Mouse (Mus musculus): ENCODE data around the gene Map7d1. TPM values are rescaled to one million over a fixed set of nuclear protein-coding genes. Genes with fewer than 3 reads are reported as not detected.

The Map7d1 gene
- polyA plus RNA-seq, 1 experiment from 2014 or later: 15.2 TPM

GRCm38 (mm10) chr4:126261675-126262074, 5.5 kb upstream of the Map7d1 start:
- no peak for TF ChIP-seq CTCF (IDR thresholded peaks at IDR 0.05; ENCODE audit: low read depth)
- H3K9ac ChIP-seq (ENCODE audit: low read length): no peak overlapping the region
- ATAC-seq (ENCODE audit: low FRiP score, low TSS enrichment) (no peak), DNase-seq (ENCODE audit: low spot score) (no peak)
- H3K4me3 ChIP-seq (ENCODE audit: low read depth, low read length): no peak overlapping the region
- H3K9me3 ChIP-seq (ENCODE audit: control insufficient read depth, low read length): no peaks in the 10 kb centered on the region
- peaks cover 16% of the 10 kb centered on the region; the same call in 1 of the 2 replicates for H3K4me1 ChIP-seq (replicated peaks; ENCODE audit: control insufficient read depth, insufficient read depth)
- H3K27ac ChIP-seq (replicated peaks): peak overlapping the region; percentile 89; the same call in 1 of the 2 replicates
- no peak overlapping the region for H3K4me2 ChIP-seq (replicated peaks; ENCODE audit: low read depth)
- no peaks in the 10 kb centered on the region for H3K36me3 ChIP-seq (ENCODE audit: control insufficient read depth, insufficient read depth, low read length)
- no peaks in the 10 kb centered on the region for H3K27me3 ChIP-seq (ENCODE audit: control insufficient read depth, insufficient read depth, low read length)
- 42% methylated on average over 7 of the region's 7 CpGs for WGBS

DNA sequence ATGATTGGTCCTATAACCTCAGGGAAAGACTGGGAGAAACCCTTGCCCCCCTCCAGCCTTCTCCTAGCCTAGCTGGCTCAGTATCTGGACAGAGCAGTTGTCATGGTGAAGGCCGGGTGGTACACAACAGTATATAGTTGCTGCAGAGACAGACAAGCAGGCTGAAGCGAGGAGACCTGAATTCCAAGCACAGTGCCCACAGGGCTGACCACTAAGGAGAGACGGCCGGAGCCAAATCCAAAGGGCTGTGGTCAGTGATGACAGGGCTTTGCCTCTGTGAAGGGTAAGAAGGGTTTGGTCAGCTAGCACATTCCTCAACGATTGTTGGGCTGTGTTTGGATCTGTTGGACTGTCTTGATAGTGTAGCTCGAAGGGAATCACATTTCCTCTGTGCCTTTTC, 5.1 kb upstream of the Map7d1 start:
- Histone ChIP-seq H3K27ac (replicated peaks) (peak overlapping the region; percentile 89), H3K9me3 (ENCODE audit: control insufficient read depth, low read length) (no peaks in the 10 kb centered on the region), H3K9ac (ENCODE audit: low read length) (no peak overlapping the region), H3K4me3 (ENCODE audit: low read depth, low read length) (no peak overlapping the region), H3K27me3 (ENCODE audit: control insufficient read depth, insufficient read depth, low read length) (no peaks in the 10 kb centered on the region), H3K36me3 (ENCODE audit: control insufficient read depth, insufficient read depth, low read length) (no peaks in the 10 kb centered on the region), H3K4me1 (replicated peaks; ENCODE audit: control insufficient read depth, insufficient read depth) (peaks cover 16% of the 10 kb centered on the region; the same call in 1 of the 2 replicates), H3K4me2 (replicated peaks; ENCODE audit: low read depth) (no peak overlapping the region; the same call in 1 of the 2 replicates)
- WGBS: 59% methylated on average over 6 of the region's 6 CpGs
- no peak for ATAC-seq (ENCODE audit: low FRiP score, low TSS enrichment)
- DNase-seq (ENCODE audit: low spot score): no peak
- TF ChIP-seq EP300 (optimal IDR thresholded peaks at IDR 0.05) (no peak), CTCF (IDR thresholded peaks at IDR 0.05; ENCODE audit: low read depth) (no peak)

DNA sequence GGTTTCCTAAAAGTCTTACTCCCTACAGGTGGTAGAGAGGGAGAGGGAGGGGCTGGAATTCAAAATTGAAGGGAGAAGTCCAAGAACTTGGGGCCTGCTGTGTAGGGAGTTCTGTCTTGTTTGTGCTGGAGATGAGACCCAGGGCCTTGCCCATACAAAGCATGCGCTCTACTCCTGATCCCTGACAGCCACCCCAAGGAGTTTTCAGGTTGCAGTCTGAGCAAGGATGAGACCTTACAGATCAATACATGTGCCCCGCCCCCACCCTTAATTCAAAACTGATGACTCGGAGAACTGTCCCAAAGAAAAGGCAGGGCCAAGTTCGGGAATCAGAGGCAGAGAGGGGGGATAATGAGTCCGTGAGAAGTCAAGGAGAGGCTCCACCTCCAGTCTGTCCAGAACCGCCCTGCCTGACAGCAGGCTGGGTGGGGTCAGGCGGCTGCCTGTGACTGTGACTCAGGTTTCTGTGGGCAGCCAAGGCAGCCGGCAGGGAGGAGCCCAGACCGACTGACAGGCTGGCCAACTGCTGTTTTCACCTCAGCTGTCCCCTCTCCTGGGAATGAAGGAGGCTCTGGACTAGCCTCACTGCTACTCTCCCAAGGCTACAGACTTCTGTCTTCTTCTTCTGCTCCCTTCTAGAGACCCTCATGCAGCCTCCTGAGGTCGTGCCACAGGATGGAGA, 4.5 kb upstream of the Map7d1 start:
- Histone ChIP-seq H3K4me2 (replicated peaks; ENCODE audit: low read depth) (peak overlapping the region; percentile 43), H3K36me3 (ENCODE audit: control insufficient read depth, insufficient read depth, low read length) (no peaks in the 10 kb centered on the region), H3K9me3 (ENCODE audit: control insufficient read depth, low read length) (no peaks in the 10 kb centered on the region), H3K4me3 (ENCODE audit: low read depth, low read length) (peak overlapping the region; percentile 21), H3K4me1 (replicated peaks; ENCODE audit: control insufficient read depth, insufficient read depth) (peaks cover 16% of the 10 kb centered on the region; the same call in 1 of the 2 replicates), H3K27me3 (ENCODE audit: control insufficient read depth, insufficient read depth, low read length) (no peaks in the 10 kb centered on the region), H3K9ac (ENCODE audit: low read length) (no peak overlapping the region), H3K27ac (replicated peaks) (peak overlapping the region; percentile 89)
- WGBS: 7% methylated on average over 10 of the region's 10 CpGs
- TF ChIP-seq EP300 (optimal IDR thresholded peaks at IDR 0.05) (no peak), CTCF (IDR thresholded peaks at IDR 0.05; ENCODE audit: low read depth) (0 out of 2 replicates have a peak, but pooled peaks have one; percentile 8)
- DNase-seq (ENCODE audit: low spot score) (peak; percentile 86), ATAC-seq (ENCODE audit: low FRiP score, low TSS enrichment) (peak; percentile 73)

DNA sequence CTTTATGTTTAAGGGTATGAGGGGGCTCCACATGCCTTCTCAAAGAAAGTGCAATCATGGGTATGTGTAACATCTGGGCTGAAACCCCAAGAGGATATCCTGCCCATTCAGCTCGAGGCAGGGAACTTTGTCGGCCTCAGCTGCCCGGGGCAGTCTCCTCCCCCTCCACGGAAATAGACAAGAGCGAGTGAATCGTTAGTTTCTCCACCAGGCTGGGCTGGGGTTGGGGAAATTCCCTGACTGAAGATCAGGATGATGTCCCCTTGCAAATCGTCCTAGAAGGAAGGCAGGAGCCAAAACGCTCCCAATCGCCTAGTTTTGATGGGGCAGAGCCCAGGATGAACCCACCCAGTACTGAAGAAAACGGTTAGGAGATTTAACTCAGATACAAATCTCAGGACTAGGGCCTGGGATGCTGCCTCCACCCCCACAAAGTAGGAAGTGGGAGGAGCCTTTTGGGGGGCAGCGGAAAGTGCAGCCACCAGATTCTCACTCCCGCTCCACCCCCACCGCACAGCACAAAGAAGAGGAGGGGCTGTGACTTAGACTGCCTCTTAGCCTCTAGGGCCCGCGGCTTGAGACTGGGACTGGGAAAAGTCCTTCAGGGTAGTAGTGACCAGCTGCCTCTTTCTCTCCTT, 3.5 kb upstream of the Map7d1 start:
- Histone ChIP-seq H3K36me3 (ENCODE audit: control insufficient read depth, insufficient read depth, low read length) (no peaks in the 10 kb centered on the region), H3K9me3 (ENCODE audit: control insufficient read depth, low read length) (no peaks in the 10 kb centered on the region), H3K4me1 (replicated peaks; ENCODE audit: control insufficient read depth, insufficient read depth) (peaks cover 17% of the 10 kb centered on the region; the same call in 1 of the 2 replicates), H3K9ac (ENCODE audit: low read length) (no peak overlapping the region), H3K27ac (replicated peaks) (peak overlapping the region; percentile 89), H3K4me3 (ENCODE audit: low read depth, low read length) (no peak overlapping the region), H3K27me3 (ENCODE audit: control insufficient read depth, insufficient read depth, low read length) (no peaks in the 10 kb centered on the region), H3K4me2 (replicated peaks; ENCODE audit: low read depth) (peak overlapping the region; percentile 32)
- TF ChIP-seq CTCF (IDR thresholded peaks at IDR 0.05; ENCODE audit: low read depth): no peak
- TF ChIP-seq EP300 (optimal IDR thresholded peaks at IDR 0.05): no peak
- peak; percentile 52 for DNase-seq (ENCODE audit: low spot score)
- WGBS: 6% methylated on average over 15 of the region's 15 CpGs
- ATAC-seq (ENCODE audit: low FRiP score, low TSS enrichment): no peak

DNA sequence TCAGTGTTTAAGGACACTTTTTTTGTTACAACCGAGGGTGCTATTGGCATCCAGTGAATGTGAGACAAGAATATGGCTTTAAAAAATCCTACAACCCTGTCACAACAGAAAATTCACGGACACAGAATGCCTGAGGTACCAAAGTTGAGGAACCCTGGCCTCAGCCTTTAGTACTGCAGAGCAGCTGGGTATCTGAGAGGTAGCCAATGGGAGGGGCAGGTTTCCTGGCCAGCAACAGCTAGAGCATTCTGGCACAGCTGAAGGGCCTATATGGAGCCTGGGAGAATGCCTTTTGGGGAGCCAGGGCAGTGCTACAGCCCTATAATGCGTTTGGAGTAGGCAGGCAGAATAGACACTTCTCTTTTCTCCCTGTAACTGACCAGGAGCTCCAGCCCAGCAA, 2.9 kb upstream of the Map7d1 start:
- peak overlapping the region; percentile 89 for H3K27ac ChIP-seq (replicated peaks)
- TF ChIP-seq CTCF (IDR thresholded peaks at IDR 0.05; ENCODE audit: low read depth) (no peak), EP300 (optimal IDR thresholded peaks at IDR 0.05) (no peak)
- no peaks in the 10 kb centered on the region for H3K9me3 ChIP-seq (ENCODE audit: control insufficient read depth, low read length)
- H3K4me1 ChIP-seq (replicated peaks; ENCODE audit: control insufficient read depth, insufficient read depth): peaks cover 18% of the 10 kb centered on the region; the same call in 1 of the 2 replicates
- no peaks in the 10 kb centered on the region for H3K27me3 ChIP-seq (ENCODE audit: control insufficient read depth, insufficient read depth, low read length)
- no peak for ATAC-seq (ENCODE audit: low FRiP score, low TSS enrichment)
- H3K4me2 ChIP-seq (replicated peaks; ENCODE audit: low read depth): peak overlapping the region; percentile 32; the same call in 1 of the 2 replicates
- DNase-seq (ENCODE audit: low spot score): no peak
- H3K4me3 ChIP-seq (ENCODE audit: low read depth, low read length): no peak overlapping the region
- H3K9ac ChIP-seq (ENCODE audit: low read length): no peak overlapping the region
- H3K36me3 ChIP-seq (ENCODE audit: control insufficient read depth, insufficient read depth, low read length): no peaks in the 10 kb centered on the region
- WGBS: 25% methylated on average over 3 of the region's 3 CpGs
